Mouse (Mus musculus): Measurements from ENCODE around the gene Rap2c. TPM values are rescaled to one million over a fixed set of nuclear protein-coding genes. Genes with fewer than 3 reads are reported as not detected.

The Rap2c gene
- 11.4 and 13.5 TPM in 2 replicates for polyA plus RNA-seq (2015; fragmentation: Nextera tagmentation; extraction: Ambion mirVana)

DNA sequence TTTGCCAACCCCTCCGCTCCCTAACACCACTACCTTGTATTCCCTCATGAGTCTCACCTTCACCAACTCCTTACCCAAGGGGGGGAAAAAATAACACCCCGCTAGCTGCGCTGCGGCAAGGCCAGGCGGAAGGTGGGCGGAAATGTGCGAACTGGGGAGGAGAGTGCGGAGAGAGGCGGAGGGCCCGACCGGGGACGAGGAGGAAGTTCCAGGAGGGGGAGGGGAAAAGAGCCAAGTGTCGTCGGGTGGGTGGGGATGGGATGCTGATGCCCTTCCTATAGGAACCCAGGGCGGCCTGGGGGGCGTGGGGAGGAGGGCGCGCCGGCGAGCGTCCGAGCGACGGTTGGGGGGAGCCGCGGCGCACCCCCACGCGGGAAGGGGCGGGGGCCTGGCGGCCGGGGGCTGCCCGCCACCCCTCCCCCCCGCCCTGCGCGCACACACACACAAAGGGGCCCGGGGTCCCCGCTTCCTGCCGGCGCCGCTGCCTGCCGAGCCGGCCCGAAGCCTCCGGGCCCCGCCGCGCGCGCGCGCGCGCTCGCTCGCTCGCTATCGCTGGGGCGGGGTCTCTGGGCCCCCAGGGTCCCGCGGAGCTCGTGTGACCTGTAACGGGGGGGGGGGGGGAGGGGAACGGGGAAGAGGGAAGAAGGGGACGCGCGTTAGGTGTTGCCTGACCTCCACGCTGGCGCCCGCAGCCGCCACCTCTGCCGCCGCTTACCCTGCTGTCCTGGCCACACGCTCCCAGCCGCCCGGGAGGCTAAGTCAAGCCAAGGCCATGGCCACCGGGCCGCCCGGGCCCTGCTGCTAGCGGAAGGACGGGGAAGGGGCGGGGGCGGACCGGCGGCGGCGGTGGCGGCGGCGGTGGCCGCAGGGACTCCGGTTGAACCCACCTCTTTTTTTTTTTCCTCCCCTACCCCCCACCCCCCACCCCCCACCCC lies at the start of gene Rap2c:
Rap2c (minus strand) TSS at position 168 of the 935 bp plus-strand sequence.
- Histone ChIP-seq H3K27me3 (replicated peaks; ENCODE audit: control insufficient read depth, insufficient read depth, low read length) (no peaks in the 10 kb centered on the region), H3K27ac (ENCODE audit: low read length) (peak within 1 kb of the TSS; percentile 85), H3K36me3 (ENCODE audit: control insufficient read depth, insufficient read depth) (no peaks in the 10 kb centered on the region; the same call in 1 of the 2 replicates), H3K4me1 (replicated peaks; ENCODE audit: control insufficient read depth, insufficient read depth, low read length) (no peaks in the 10 kb centered on the region), H3K4me2 (ENCODE audit: low read length) (peak within 1 kb of the TSS; percentile 58), H3K9me3 (ENCODE audit: control insufficient read depth, low read length) (no peaks in the 10 kb centered on the region), H3K9ac (replicated peaks; ENCODE audit: low read depth, low read length) (peak within 1 kb of the TSS; percentile 77), H3K4me3 (replicated peaks; ENCODE audit: low read length) (peak within 1 kb of the TSS; percentile 63)
- ATAC-seq: peak; percentile 82
- 34% methylated on average over 22 of the region's 92 CpGs for WGBS

GRCm38 (mm10) chrX:51066539-51067286 lies 48.9 kb upstream of the Rap2c start:
- Histone ChIP-seq H3K27ac (ENCODE audit: low read length) (no peak overlapping the region), H3K4me1 (replicated peaks; ENCODE audit: control insufficient read depth, insufficient read depth, low read length) (no peaks in the 10 kb centered on the region), H3K27me3 (replicated peaks; ENCODE audit: control insufficient read depth, insufficient read depth, low read length) (no peaks in the 10 kb centered on the region), H3K4me2 (ENCODE audit: low read length) (no peak overlapping the region), H3K9ac (replicated peaks; ENCODE audit: low read depth, low read length) (no peak overlapping the region), H3K36me3 (ENCODE audit: control insufficient read depth, insufficient read depth) (no peaks in the 10 kb centered on the region), H3K4me3 (replicated peaks; ENCODE audit: low read length) (no peak overlapping the region), H3K9me3 (ENCODE audit: control insufficient read depth, low read length) (no peaks in the 10 kb centered on the region)
- 65% methylated on average over 11 of the region's 11 CpGs for WGBS
- no peak for ATAC-seq

- H3K4me1 ChIP-seq (replicated peaks; ENCODE audit: control insufficient read depth, insufficient read depth, low read length): no peaks in the 10 kb centered on the region
- no peak overlapping the region for H3K9ac ChIP-seq (replicated peaks; ENCODE audit: low read depth, low read length)
- no peaks in the 10 kb centered on the region for H3K36me3 ChIP-seq (ENCODE audit: control insufficient read depth, insufficient read depth)
- H3K9me3 ChIP-seq (ENCODE audit: control insufficient read depth, low read length): no peaks in the 10 kb centered on the region
- H3K4me2 ChIP-seq (ENCODE audit: low read length): no peak overlapping the region
- H3K4me3 ChIP-seq (replicated peaks; ENCODE audit: low read length): no peak overlapping the region
- no peak overlapping the region for H3K27ac ChIP-seq (ENCODE audit: low read length)
- ATAC-seq: no peak; the same call in 1 of the 2 replicates
- no peaks in the 10 kb centered on the region for H3K27me3 ChIP-seq (replicated peaks; ENCODE audit: control insufficient read depth, insufficient read depth, low read length)
- 21% methylated on average over 6 of the region's 6 CpGs for WGBS
Measured at GRCm38 (mm10) chrX:51065773-51066172, 48.0 kb upstream of the Rap2c start.

DNA sequence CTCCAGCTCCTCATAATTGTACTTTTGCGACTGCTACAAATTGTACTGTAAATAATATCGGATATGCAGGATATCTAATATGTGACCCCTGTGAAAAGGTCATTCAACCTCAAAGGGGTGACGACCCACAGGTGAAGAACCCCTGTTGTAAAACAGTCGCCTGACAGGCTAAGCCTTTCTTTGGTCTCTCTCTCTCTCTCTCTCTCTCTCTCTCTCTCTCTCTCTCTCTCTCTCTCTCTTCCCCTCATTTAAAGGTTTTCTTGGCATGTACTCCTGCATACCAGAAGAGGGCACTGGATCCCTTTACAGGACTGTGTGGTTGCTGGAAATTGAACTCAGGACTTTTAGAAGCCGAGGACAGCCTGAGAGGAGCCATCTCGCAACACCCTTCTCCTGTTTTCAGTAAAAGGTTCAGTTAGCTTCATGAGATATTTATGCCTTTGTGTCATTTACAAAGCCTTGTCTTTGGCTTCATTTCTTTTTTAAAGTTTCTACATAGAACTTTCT lies 47.4 kb upstream of the Rap2c start:
- no peaks in the 10 kb centered on the region for H3K36me3 ChIP-seq (ENCODE audit: control insufficient read depth, insufficient read depth)

DNA sequence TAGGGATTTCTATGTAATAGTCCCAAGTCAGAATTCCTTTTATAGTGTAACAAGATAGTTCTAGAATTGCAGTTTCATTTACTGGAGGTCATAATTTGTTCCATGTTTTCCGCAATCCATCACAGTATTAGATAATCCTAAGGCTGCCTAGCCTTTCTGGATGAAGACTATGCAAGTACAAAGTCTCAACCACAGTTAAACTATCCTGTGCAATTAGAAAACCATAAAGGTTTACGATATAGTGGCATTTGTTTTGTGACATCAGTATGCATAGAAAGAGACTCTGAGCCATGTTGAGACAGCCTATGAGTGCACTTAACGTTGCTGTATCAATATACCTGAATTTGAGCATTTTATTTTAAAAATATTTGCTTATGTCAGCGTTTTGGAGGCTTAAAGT lies 42.4 kb upstream of the Rap2c start:
- H3K9ac ChIP-seq (replicated peaks; ENCODE audit: low read depth, low read length): no peak overlapping the region
- H3K36me3 ChIP-seq (ENCODE audit: control insufficient read depth, insufficient read depth): no peaks in the 10 kb centered on the region
- no peaks in the 10 kb centered on the region for H3K27me3 ChIP-seq (replicated peaks; ENCODE audit: control insufficient read depth, insufficient read depth, low read length)
- H3K9me3 ChIP-seq (ENCODE audit: control insufficient read depth, low read length): no peaks in the 10 kb centered on the region
- no peak overlapping the region for H3K4me2 ChIP-seq (ENCODE audit: low read length)
- WGBS: 65% methylated on average over 4 of the region's 4 CpGs
- no peak overlapping the region for H3K4me3 ChIP-seq (replicated peaks; ENCODE audit: low read length)
- H3K4me1 ChIP-seq (replicated peaks; ENCODE audit: control insufficient read depth, insufficient read depth, low read length): no peaks in the 10 kb centered on the region
- no peak for ATAC-seq
- no peak overlapping the region for H3K27ac ChIP-seq (ENCODE audit: low read length)

More for the DNA sequence above, 47.4 kb upstream of the Rap2c start:
- 58% methylated on average over 6 of the region's 6 CpGs for WGBS
- no peak overlapping the region for H3K27ac ChIP-seq (ENCODE audit: low read length)
- no peak overlapping the region for H3K9ac ChIP-seq (replicated peaks; ENCODE audit: low read depth, low read length)
- H3K9me3 ChIP-seq (ENCODE audit: control insufficient read depth, low read length): no peaks in the 10 kb centered on the region
- H3K27me3 ChIP-seq (replicated peaks; ENCODE audit: control insufficient read depth, insufficient read depth, low read length): no peaks in the 10 kb centered on the region
- no peaks in the 10 kb centered on the region for H3K4me1 ChIP-seq (replicated peaks; ENCODE audit: control insufficient read depth, insufficient read depth, low read length)
- H3K4me2 ChIP-seq (ENCODE audit: low read length): no peak overlapping the region
- no peak for ATAC-seq
- no peak overlapping the region for H3K4me3 ChIP-seq (replicated peaks; ENCODE audit: low read length)

GRCm38 (mm10) chrX:51058741-51059140 lies 40.9 kb upstream of the Rap2c start:
- Histone ChIP-seq H3K4me1 (replicated peaks; ENCODE audit: control insufficient read depth, insufficient read depth, low read length) (no peaks in the 10 kb centered on the region), H3K4me3 (replicated peaks; ENCODE audit: low read length) (no peak overlapping the region), H3K4me2 (ENCODE audit: low read length) (no peak overlapping the region), H3K9me3 (ENCODE audit: control insufficient read depth, low read length) (no peaks in the 10 kb centered on the region), H3K36me3 (ENCODE audit: control insufficient read depth, insufficient read depth) (no peaks in the 10 kb centered on the region), H3K9ac (replicated peaks; ENCODE audit: low read depth, low read length) (no peak overlapping the region), H3K27ac (ENCODE audit: low read length) (no peak overlapping the region), H3K27me3 (replicated peaks; ENCODE audit: control insufficient read depth, insufficient read depth, low read length) (no peaks in the 10 kb centered on the region)
- ATAC-seq: no peak
- 80% methylated on average over 4 of the region's 4 CpGs for WGBS

DNA sequence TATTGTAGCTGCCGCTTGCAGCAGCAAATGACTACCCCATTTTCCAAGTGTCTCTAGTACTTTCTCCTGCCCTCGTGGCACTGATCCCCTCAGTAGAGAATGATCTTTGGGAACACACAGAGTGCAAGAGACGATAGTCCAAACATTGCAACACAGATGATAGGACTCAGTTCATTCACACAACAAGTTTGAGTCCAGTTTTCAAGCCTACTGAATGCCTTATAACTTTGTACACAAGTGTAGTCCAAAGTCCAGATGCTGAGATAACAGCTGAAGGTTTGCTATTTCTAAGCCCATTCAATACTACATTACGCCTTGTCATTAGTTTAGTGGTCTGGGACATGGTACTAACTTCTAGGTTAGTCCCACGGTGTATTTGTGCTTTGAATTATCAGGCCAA lies 40.5 kb upstream of the Rap2c start:
- no peak overlapping the region for H3K4me3 ChIP-seq (replicated peaks; ENCODE audit: low read length)
- 85% methylated on average over 5 of the region's 5 CpGs for WGBS
- H3K9ac ChIP-seq (replicated peaks; ENCODE audit: low read depth, low read length): no peak overlapping the region
- H3K4me2 ChIP-seq (ENCODE audit: low read length): no peak overlapping the region
- H3K27me3 ChIP-seq (replicated peaks; ENCODE audit: control insufficient read depth, insufficient read depth, low read length): no peaks in the 10 kb centered on the region
- no peaks in the 10 kb centered on the region for H3K4me1 ChIP-seq (replicated peaks; ENCODE audit: control insufficient read depth, insufficient read depth, low read length)
- H3K36me3 ChIP-seq (ENCODE audit: control insufficient read depth, insufficient read depth): no peaks in the 10 kb centered on the region
- ATAC-seq: no peak
- H3K9me3 ChIP-seq (ENCODE audit: control insufficient read depth, low read length): no peaks in the 10 kb centered on the region
- H3K27ac ChIP-seq (ENCODE audit: low read length): no peak overlapping the region

- H3K36me3 ChIP-seq (ENCODE audit: control insufficient read depth, insufficient read depth): no peaks in the 10 kb centered on the region
- H3K4me2 ChIP-seq (ENCODE audit: low read length): no peak overlapping the region
- H3K27me3 ChIP-seq (replicated peaks; ENCODE audit: control insufficient read depth, insufficient read depth, low read length): no peaks in the 10 kb centered on the region
- no peak overlapping the region for H3K4me3 ChIP-seq (replicated peaks; ENCODE audit: low read length)
- H3K4me1 ChIP-seq (replicated peaks; ENCODE audit: control insufficient read depth, insufficient read depth, low read length): no peaks in the 10 kb centered on the region
- H3K27ac ChIP-seq (ENCODE audit: low read length): no peak overlapping the region
- WGBS: 70% methylated on average over 3 of the region's 3 CpGs
- ATAC-seq: no peak
- H3K9ac ChIP-seq (replicated peaks; ENCODE audit: low read depth, low read length): no peak overlapping the region
- no peaks in the 10 kb centered on the region for H3K9me3 ChIP-seq (ENCODE audit: control insufficient read depth, low read length)
Measured at GRCm38 (mm10) chrX:51051680-51052461, 34.1 kb upstream of the Rap2c start.
